Mouse (Mus musculus) urinary bladder, postnatal 25 days (tissue): ENCODE data around the gene Spata13.

Experiments used
- DNase-seq: peaks from one replicate; pipeline ENCODE4 v3.0.0; 2022; ENCODE audit warnings: low spot score

The Spata13 gene

DNA sequence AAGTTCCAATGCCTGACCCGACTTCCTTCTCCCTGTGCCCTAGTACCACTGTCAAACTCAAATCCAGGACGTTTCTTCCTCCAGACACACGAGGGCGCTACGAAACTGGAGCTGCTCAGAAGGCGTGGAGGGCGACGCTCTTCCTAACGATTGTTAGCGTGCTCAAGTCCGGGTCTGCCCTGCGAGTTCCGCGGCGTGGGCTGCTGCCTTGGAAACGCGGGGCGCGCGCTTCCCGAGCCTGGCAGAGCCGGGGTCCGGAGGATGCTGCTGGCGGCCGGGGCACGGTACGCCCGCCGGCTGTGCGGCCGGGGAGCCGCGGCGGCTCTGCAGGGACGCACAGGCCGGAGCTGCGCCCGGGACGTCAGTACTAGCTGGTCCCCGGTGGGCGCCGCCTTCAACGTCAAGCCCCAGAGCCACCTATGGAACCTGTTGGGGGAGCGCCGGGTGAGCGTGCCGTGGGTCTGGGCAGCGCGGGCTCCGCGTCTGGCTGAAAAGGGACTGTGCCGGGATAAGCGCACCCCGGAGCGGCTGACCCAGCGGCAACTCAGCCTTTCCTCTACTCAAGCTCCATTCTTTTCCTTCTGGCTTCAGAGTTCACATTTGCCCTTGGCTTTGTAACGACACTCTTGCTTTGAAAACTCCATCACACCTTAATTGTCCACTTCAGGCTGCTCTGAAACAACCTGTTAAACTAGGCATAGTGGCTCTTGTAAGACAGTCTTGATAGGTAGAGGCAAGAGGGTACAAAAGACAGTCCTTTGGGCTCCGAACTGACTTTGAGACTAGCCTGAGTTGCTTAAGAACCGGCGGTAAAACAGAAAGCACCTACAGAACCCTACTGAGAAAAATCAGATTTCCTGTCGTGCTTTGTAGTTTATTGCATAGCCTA, 150.9 kb downstream of the Spata13 start, which contains the start of gene Mipep:
Gene Mipep, plus strand, starts transcription at position 147 of the 889 bp plus-strand sequence.
- DNase-seq = peak; percentile 77

GRCm38 (mm10) chr14:60790103-60790502, 156.3 kb downstream of the Spata13 start:
- DNase-seq = peak; percentile 38

- DNase-seq = no peak
These were observed 163.0 kb downstream of the Spata13 start for GRCm38 (mm10) chr14:60796600-60797322.

DNA sequence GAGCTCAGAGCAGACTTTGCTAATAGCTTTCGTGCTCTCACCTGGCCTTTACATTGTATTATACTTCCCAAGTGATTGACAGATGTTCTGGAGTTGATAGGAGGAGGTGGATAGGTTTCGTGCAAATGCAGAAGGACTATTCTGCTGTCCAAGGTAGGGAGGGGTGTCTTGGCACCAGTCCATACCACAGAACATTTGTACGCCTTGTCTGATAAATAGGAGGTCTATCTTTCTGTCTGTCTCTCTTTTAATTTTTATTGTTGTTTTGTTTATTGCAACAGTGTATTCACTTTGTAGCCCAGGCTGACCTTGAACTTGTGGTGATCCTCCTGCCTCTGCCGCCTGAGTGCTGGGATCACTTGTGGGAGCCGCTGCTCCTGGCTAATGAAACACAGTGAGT, 163.8 kb downstream of the Spata13 start:
- no peak for DNase-seq

- DNase-seq = no peak
These were observed 164.9 kb downstream of the Spata13 start for GRCm38 (mm10) chr14:60798721-60799120.

GRCm38 (mm10) chr14:60799762-60800728, 166.2 kb downstream of the Spata13 start:
- DNase-seq = no peak

GRCm38 (mm10) chr14:60802026-60802425, 168.2 kb downstream of the Spata13 start:
- no peak for DNase-seq

DNA sequence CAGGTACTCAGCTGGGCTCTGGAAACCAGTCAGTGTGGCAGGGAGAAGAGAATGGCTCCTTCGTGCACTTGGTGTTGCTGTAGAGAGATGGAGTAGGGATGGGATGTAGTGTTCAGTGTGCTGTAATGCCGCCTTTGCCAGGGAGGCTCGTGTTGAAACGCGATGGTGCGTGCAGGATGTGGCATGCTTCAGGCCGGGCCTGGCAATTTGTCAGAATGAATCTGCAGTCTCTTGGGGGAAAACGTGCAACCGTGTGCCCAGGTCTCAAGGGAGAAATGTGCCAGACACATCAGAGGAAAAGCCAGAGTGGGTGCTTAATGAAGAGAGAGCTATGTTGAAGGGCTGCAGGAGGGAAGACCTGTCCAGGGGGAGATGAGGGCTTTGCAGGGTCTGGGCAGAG, 171.2 kb downstream of the Spata13 start:
- DNase-seq = no peak

DNA sequence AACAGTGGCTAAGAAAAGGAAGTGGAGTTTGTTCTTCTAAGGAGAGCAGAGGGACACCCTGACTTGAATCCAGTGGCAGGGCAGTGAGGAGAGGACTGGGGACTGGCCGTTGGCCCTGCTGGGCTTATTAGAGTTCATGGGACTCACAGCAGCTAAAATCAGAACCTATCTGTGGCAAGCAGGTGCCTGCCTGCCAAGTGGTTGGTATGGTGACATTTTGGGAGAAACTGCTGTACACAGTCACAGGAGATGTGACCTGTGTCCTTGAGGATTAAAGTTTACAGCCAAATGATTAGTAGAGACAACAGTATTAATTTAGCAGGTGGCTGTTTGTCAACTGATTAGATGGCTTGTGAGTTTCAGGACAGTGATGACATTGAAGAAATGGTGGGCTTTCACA, 172.1 kb downstream of the Spata13 start:
- no peak for DNase-seq

DNA sequence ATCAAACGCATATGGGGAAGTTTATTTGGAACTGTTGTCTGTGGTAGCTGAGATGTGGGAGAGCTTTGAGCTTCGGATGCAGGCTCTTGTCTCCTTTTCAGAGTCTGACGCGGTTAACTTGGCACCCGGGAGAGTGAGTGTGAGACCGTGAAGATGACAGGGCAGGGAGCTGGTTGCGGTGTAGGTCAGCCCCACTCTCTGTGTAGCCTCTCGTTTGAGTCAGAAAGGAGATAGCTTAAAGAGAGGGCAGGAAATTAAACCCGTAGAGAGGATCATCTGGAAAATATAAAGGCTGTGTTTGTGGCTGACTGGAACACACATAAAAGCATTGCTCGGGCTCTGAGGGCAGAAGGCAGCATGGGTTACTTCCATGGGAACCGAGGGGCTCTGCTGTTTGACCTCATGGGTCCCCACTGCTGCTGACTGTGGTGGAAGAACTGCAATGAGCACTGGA, 173.1 kb downstream of the Spata13 start:
- no peak for DNase-seq

DNA sequence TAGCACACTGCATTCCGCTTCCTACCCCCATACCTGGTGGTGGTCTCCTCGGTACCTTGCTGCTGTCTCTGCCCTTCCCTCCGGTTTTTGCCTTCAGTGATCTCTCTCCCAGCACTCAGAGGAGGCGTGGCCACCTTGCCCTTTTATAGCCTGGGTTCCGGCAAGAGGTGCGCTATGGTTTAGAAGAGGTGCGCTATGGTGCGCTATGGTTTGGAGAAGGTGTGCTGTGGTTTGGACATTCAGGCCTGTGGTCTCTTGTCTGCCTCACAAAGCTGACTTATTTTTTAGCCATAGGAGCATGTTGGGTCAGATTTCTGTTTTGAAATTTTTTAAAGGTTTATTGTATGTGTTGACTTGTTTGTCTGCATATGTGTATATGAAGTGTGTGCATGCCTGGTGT, 176.1 kb downstream of the Spata13 start:
- DNase-seq = no peak

- no peak for DNase-seq
These were observed 177.7 kb downstream of the Spata13 start for GRCm38 (mm10) chr14:60811547-60811946.
